Mouse (Mus musculus) gastrocnemius, adult 2 months (tissue): ENCODE measurements at regions not wholly inside any gene's neighbourhood (a gene's known extent, or its start where the extent isn't known, plus 50 kb on each side); places are given as distances from the start of the nearest gene placed in this dataset.

Experiments used
- DNase-seq: peaks from one replicate; pipeline ENCODE4 v3.0.0; 2022
- H3K27ac ChIP-seq: fragments of 200-600 bp; 2 replicates; pipeline ENCODE4 v1.8.1; 2022; ENCODE audit warnings: mild to moderate bottlenecking
- H3K4me3 ChIP-seq: fragments of 200-600 bp; 2 replicates; pipeline ENCODE4 v1.8.1; 2022; ENCODE audit warnings: mild to moderate bottlenecking, moderate library complexity
- CTCF ChIP-seq: fragments of 200-600 bp; IDR thresholded peaks from 2 replicates; pipeline ENCODE4 v1.8.1; 2022; ENCODE audit warnings: antibody characterized with exemption, mild to moderate bottlenecking, moderate library complexity
- intact Hi-C: fragments of 180-260 bp; cut with DNase I; formaldehyde crosslinking; loops from one replicate; pipeline ENCODE4 v1.15.1; 2025

DNA sequence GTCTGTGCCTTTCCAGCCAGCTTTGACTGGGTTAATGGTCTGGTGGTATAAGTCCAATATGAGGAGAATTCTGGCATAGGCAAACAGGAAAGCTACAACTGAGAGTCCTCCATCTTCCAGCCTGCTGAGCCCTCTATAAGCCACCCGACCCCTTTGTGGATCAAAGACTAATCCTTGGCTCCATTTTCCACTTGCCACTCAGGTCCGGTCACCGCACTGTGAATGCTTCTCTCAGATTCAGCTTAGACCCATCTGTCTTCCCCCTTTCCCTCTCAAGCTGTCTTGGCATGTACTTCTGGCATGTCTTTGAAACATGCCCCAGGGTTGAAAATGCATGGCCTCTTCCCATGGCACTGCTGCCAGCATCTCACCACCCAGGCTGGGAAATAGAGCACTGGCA lies 2206.6 kb upstream of the Lrrc6 start:
- Histone ChIP-seq H3K4me3 (no peak overlapping the region), H3K27ac (no peak overlapping the region)
- no peak for TF ChIP-seq CTCF
- intact Hi-C loops = no loop called here
- DNase-seq = no peak

DNA sequence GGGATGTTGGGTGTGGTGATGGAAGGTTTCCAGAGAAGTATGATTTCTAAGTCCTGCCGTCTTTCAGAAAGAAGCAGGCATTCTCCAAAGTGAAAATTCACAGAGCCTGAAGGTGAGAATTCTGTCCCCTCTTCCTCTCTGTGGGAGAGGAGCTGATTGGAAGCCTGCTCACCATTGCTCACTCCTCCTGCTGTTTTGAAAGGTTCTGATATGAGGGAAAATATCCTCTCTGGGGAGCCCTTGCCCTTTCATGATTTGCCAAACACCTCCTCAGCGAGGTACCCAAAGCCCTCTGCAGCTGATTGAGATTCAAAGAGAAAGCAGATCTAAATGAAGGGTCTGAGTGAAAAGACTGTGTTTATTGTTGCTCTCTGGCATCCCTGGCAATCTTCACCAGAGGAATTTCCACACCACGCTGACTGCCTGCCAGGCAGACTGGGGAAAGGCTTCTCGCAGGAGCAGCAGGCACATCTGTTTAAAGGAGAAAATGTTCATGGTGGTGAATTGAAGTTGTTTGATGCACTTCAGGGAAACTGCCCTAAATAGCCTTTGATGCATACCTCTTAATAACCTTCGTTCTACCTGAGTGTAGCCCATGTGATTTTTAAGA lies 2194.4 kb upstream of the Lrrc6 start:
- intact Hi-C loops = no loop called here
- DNase-seq = peak; percentile 19
- TF ChIP-seq CTCF = no peak
- Histone ChIP-seq H3K4me3 (no peak overlapping the region), H3K27ac (no peak overlapping the region)

DNA sequence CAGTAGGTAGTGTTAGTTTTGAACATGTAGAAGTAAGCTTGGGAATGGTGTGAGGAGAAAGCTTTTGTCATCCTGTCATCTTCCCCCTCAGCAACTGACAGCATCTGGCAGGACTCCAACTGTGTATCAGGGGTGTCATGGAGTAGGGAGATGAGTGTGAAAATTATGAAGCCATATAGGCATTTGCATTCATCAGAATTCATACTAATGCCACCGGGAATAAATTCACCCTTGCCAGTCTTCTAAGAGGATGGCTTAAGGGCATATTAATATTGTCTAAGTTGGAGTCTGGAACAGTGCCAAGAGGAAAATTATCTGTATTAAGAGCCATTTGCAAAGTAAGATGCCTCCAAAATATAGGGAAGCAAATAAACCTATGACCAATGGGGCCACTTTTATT lies 2166.8 kb upstream of the Lrrc6 start:
- intact Hi-C loops = no loop called here
- Histone ChIP-seq H3K27ac (no peak overlapping the region), H3K4me3 (no peak overlapping the region)
- TF ChIP-seq CTCF = no peak
- DNase-seq = no peak

DNA sequence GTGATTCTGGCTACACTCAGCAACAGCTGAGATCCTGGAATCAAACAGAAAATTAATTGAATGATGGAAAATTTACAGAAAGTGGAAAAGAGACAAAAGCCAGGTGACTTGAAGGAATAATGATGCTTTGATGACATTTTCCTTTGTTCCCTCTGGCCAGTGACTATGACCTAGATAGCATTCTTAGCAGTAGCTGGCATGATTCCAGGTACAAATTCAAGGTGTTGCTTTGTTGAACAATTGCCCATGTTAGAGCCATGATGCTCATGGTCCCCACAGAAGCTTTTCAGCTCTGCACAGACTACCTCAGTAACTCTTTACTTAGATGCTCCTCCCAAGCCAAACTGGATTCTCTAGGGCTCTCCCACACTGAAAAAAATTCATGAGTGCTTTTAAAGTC lies 2164.6 kb upstream of the Lrrc6 start:
- no peak for DNase-seq
- intact Hi-C loops = no loop called here
- no peak overlapping the region for H3K4me3 ChIP-seq
- H3K27ac ChIP-seq = no peak overlapping the region
- TF ChIP-seq CTCF = no peak

DNA sequence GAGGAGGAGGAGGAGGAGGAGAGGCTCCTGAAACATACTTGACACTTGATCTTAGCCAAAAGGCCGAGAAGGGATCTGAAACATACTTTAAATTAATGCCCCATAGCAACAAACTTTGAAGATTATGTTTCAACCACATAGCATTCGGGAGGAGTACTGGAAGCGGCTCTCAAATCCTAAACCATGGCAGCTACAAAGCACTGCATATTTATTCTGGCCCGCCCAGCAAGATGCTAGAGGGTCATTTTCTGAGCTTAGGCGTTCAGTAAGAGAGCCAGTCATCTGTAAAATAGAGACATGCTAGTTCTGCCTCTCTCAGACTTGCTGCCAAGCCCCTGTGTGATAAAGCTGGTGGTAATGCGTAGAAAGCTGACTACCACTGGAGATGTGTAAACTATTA lies 2156.0 kb upstream of the Lrrc6 start:
- TF ChIP-seq CTCF = no peak
- intact Hi-C loops = no loop called here
- Histone ChIP-seq H3K27ac (no peak overlapping the region), H3K4me3 (no peak overlapping the region)
- DNase-seq = no peak

DNA sequence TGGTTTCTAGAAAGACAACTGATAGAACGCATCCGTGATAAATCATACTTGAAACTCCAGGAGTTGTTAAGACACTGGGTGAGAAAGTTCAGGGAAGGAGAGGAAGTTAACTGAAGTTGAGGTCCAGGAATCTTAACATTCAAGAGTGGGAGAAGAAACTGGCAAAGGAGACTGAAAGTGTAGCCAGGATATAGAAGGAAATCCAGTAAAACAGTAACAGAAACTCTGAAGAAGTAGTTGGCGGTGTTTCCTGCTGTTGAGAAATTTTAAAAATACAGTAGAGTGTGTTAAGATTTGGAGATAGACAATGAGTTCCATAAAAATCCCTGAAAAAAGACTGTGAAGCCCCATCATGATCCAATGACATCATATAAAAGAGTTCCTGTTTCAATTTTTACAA lies 2154.3 kb upstream of the Lrrc6 start:
- H3K27ac ChIP-seq = no peak overlapping the region
- no peak for DNase-seq
- no peak for TF ChIP-seq CTCF
- H3K4me3 ChIP-seq = no peak overlapping the region
- intact Hi-C loops = no loop called here

DNA sequence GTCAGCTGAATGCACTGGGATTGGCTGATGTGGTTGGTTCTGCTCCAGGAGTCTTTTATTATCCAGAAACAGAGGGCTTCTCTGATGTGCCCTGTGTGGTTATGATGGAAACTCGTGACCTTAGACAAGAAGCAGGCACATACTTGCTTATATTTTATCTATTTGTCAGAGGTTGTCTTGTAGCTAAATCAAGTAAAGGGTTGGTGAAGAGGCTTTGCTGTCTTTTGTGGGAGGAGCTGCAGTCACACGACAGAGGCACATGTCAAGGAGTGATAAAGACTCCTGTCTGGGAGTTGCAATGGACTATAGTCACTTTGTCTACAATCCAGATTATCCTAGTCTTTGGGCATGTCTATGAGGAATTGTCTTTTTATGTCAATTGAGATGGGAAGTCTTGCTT lies 2149.9 kb upstream of the Lrrc6 start:
- Histone ChIP-seq H3K27ac (no peak overlapping the region), H3K4me3 (no peak overlapping the region)
- DNase-seq = no peak
- no peak for TF ChIP-seq CTCF
- intact Hi-C loops = no loop called here

DNA sequence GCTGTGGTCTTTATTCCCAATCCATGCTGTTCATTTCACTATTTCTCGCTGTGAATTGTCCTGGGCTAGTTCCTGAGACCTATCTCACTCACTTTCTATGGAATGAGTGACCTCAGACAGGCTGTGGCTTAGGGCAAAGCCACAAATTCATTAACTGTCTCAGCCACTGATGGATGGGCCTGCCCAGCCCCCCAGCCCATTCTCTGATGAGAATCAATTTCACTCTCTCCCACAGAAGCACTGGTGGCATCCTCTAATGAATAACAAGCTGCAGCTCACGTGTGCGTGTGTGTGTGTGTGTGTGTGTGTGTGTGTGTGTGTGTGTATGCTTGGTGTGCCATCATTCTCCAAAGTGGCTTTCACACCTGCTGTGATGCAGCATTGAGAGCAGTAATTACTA lies 2149.3 kb upstream of the Lrrc6 start:
- no peak for TF ChIP-seq CTCF
- intact Hi-C loops = no loop called here
- no peak overlapping the region for H3K4me3 ChIP-seq
- H3K27ac ChIP-seq = no peak overlapping the region
- DNase-seq = no peak

DNA sequence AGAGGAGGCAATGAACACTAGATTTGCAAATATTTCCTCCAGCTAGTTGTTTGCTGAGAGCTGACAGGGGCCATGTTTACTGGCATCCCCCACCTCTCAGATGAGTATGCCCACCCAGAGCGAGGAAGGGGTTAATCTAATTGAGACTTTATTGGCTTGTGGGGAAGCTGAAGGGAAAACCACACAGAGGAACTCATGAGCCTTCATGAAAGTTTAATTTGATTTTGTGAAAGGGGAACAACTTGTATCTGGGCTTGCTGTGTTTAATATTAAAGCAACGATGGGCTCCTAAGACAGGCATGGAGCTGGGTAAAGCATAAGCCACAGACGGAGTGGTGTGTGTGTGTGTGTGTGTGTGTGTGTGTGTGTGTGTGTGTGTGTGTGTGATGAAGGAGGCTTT lies 2146.2 kb upstream of the Lrrc6 start:
- intact Hi-C loops = no loop called here
- H3K4me3 ChIP-seq = no peak overlapping the region
- no peak for TF ChIP-seq CTCF

DNA sequence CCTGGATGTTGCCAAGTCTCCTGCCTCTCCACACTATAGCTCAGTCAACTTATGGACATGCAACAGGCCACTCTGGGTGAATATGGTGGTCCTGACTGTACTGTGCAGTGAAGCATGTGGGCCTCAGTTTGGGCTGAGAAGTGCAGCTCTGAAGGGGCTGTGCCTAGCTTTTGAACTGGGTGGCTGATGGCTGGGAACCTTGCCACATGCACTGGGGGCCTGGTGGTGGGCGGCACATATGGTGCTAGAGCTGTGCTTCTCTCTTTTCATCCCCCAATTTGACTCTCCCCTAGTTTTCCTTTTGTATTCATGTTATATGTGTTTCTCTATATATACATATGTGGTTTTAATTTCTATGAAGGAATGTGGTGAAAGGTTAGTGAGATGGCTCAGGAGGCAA lies 2144.2 kb upstream of the Lrrc6 start:
- TF ChIP-seq CTCF = no peak
- H3K4me3 ChIP-seq = no peak overlapping the region
- no peak overlapping the region for H3K27ac ChIP-seq
- no peak for DNase-seq
- intact Hi-C loops = no loop called here

More for the DNA sequence above, 2146.2 kb upstream of the Lrrc6 start:
- H3K27ac ChIP-seq = no peak overlapping the region
- DNase-seq = no peak

DNA sequence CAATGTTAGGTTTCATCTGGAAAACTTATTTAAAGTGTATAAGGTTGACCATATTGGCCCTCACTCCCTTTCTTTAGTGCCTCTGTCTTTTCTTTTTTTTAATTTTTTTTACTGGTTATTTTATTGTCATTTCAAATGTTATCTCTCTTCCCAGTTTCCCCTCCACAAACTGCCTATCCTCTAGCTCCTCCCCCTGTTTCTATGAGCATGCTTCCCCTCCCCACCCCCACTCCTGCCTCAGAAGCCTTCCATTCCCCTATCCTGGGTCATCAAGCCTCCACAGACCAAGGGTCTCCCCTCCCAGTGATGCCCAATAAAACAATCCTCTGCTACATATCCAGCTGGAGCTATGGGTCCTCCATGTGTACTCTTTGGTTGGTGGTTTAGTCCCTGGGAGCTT lies 2134.9 kb upstream of the Lrrc6 start:
- no peak overlapping the region for H3K27ac ChIP-seq
- no peak for DNase-seq
- no peak for TF ChIP-seq CTCF
- intact Hi-C loops = no loop called here
- H3K4me3 ChIP-seq = no peak overlapping the region

DNA sequence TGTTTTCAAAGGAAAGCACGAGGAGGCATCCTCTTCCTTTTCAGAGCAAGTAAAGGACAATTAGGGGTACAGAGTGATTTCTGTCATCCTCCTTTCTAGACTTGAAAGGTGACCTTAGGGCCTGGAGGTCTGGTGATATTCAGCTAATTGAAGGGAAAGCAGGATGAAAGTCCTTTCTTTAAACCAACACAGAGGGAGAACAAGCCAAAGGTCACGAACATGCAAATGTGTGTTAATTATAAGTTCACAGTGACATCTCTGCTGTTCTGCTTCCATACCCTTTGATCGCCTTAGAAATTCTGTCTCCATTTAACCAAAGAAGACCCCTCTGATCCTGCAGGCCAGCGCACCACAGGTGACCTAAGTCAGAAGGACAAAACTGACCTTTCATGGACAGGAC lies 2126.3 kb upstream of the Lrrc6 start:
- H3K4me3 ChIP-seq = no peak overlapping the region
- no peak for DNase-seq
- no peak for TF ChIP-seq CTCF
- no peak overlapping the region for H3K27ac ChIP-seq
- intact Hi-C loops = no loop called here

DNA sequence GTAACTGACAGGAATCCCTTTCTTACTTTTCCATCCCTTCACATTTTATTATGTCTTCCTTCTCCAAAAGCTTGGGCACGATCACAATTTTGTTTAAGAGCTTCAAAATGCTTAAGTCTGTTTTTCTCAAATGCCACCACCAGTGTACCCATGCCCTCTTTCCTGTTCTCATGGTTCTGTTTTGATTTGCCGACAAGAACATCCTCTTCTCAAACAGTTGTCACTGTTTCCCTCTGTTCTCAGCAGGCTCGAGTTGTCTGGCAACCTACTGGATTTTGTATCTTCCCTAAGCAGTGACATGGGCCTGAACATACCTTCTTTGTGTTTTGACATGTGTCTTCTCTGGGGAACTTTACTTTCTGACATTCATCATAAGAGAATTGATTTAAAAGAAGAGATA lies 2124.1 kb upstream of the Lrrc6 start:
- no peak for DNase-seq
- no peak overlapping the region for H3K27ac ChIP-seq
- H3K4me3 ChIP-seq = no peak overlapping the region
- TF ChIP-seq CTCF = no peak
- intact Hi-C loops = no loop called here

DNA sequence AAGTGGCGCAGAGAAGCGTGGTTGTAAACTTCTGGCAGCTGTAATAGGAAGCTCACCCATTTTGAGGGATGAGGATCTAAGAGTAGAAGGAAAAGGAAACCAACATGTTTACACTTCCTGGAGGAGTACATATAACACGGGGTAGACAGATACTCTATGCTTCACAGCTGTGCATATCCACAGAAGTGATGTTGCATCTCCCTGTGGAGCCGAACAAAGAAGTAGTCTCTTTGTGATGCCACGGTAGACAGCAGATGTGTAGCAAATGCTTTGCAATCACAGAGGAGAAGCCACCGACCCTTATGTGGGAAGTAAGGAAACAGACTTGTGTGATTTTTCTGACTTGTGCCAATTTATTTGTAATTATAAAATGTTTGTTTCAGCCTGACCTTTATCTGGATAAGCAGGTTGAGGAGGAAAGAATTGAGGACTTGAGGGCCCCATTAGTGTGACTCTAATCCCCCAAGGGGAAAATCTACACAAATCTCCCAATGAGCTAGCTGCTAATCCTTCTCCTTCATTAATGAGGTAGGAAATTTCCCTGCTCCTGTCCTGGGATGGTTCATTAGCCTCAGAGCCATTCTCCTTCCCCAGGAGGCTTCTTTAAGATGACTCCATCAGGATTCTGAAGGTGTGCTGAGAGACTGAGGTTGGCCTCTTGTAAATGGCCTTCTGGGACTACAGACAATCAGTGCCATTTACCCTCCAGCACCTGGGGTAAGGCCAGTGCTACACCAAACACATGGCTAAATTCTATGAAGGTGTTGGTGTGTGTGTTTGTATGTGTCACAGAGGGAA lies 2119.9 kb upstream of the Lrrc6 start:
- intact Hi-C loops = no loop called here
- Histone ChIP-seq H3K27ac (no peak overlapping the region), H3K4me3 (no peak overlapping the region)
- no peak for TF ChIP-seq CTCF
- DNase-seq = no peak
